Mouse (Mus musculus): ENCODE data around the gene Stra6. TPM values are rescaled to one million over a fixed set of nuclear protein-coding genes. Genes with fewer than 3 reads are reported as not detected.

Stra6 gene
- total RNA-seq, 2 experiments from 2014 or later, result 17.1 to 17.7 TPM

DNA sequence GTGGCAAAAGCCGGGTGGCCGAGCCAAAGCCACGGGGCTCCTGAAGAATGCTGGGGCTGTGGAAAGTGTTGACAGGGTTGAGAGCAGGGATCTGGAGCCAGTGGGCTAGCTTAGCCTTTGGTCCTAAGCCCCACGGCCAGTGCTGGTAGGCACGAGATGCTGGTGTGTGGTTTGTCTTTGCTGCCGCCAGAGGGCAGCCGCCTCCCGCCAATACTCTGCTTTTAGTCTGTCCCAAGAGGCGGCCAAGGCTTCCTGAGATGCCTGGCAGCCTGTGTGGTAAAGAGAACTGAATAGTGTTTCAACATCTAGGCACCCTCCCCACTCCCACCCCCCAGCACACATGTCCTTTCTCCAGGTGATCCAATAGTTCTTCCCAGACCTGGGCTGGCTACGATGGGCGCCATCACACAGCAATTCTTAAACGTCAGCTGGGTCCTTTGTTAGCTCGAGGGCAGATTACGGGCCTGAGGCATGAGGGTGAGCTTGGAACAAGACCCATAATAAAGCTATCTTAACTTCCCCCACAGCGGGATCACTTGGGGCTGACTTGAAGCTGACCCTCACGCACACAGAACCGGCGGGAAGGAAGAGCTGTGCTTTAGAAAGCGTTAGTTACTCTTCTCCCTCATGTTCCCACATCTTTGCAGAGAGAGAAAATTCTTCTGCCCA, 25.0 kb upstream of the Stra6 start:
- H3K27ac ChIP-seq, result no peak overlapping the region

GRCm38 (mm10) chr9:58040977-58041376, 22.6 kb upstream of the Stra6 start:
- no peak for TF ChIP-seq CTCF (conservative IDR thresholded peaks at IDR 0.05)
- H3K4me3 ChIP-seq, result no peak overlapping the region
- H3K27ac ChIP-seq, result peak overlapping the region; percentile 46; the same call in 1 of the 2 replicates
- no peak for DNase-seq (ENCODE audit: low spot score in 2 of 2)

More for the DNA sequence above, 25.0 kb upstream of the Stra6 start:
- no peak overlapping the region for H3K4me3 ChIP-seq
- DNase-seq (ENCODE audit: low spot score in 2 of 2), result peak; percentile 72 to 77
- peak; percentile 99 for TF ChIP-seq CTCF (conservative IDR thresholded peaks at IDR 0.05)

DNA sequence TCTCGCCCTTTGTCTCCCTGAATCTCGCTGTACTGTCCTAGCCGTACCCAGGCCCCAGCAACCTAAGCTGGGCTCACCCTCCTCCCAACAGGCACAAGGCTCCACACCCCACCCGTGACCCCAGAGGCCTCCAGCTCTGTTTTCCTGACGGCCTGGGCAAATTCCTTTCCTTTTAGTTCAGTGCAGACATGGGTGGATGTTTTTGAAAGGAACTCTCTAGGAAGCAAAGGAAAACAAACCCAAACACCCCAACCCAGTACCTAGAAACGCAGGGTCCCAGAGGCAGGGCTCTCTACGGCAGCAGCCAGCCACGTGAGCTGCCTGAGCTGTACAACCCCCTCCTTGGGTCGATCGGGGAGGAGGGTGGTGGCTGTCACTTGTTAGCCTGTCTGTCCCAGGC, 21.2 kb upstream of the Stra6 start:
- H3K4me3 ChIP-seq, result no peak overlapping the region
- H3K27ac ChIP-seq, result no peak overlapping the region
- no peak for DNase-seq (ENCODE audit: low spot score in 2 of 2)
- TF ChIP-seq CTCF (conservative IDR thresholded peaks at IDR 0.05), result no peak

DNA sequence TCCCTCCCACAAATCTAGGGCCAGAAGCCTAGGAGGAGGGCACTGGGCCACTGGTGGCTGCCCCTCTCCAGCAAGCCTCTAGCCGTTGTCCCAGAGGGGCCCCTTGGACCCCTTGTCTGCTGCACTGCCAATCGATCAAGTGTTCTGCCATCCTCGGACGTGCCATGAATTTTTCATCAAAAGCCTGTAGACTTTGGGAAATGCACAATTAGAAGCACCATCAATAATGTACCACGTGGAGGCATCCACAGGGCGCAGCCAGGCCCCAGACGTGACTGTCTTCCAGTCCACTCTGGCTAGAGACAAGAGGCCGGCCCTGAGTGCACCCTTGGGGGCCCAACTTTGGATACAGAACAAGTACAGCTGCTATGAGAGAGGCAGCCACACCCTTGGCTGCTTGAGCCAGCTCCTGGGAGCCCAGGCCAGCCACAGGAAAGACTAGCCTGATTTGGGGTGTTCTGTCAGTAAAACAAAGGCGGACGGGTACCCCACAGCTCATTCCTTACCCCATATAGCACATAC, 20.0 kb upstream of the Stra6 start:
- no peak for TF ChIP-seq CTCF (conservative IDR thresholded peaks at IDR 0.05)

GRCm38 (mm10) chr9:58044828-58045227, 18.8 kb upstream of the Stra6 start:
- no peak overlapping the region for H3K4me3 ChIP-seq
- DNase-seq (ENCODE audit: low spot score in 2 of 2), result peak in 1 of 2 experiments; percentile 46
- no peak for TF ChIP-seq CTCF (conservative IDR thresholded peaks at IDR 0.05)
- no peak overlapping the region for H3K27ac ChIP-seq

More for the DNA sequence above, 20.0 kb upstream of the Stra6 start:
- no peak overlapping the region for H3K4me3 ChIP-seq
- no peak overlapping the region for H3K27ac ChIP-seq
- DNase-seq (ENCODE audit: low spot score in 2 of 2), result no peak

DNA sequence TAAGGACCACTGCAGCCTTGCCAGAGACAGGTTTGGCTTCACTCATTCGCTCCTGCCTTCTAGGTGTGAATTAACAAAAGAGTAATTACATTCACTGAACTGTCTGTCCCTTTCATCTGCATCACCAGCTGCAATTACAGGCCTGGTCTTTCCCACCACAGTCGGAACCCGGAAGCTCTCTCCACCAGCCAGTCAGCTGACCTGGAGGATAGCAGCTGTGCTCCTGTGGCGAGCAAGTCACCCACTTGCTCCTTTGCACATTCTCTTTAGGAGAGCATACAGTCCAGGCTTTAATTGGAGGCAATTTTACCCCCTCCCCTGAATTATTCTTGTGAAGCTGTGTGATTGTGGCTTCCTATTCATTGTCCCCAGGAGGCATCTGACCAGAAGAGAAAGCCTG, 17.9 kb upstream of the Stra6 start:
- Histone ChIP-seq H3K4me3 (no peak overlapping the region), H3K27ac (no peak overlapping the region)
- no peak for DNase-seq (ENCODE audit: low spot score in 2 of 2)
- TF ChIP-seq CTCF (conservative IDR thresholded peaks at IDR 0.05), result no peak

GRCm38 (mm10) chr9:58047061-58047460, 16.5 kb upstream of the Stra6 start:
- Histone ChIP-seq H3K27ac (no peak overlapping the region), H3K4me3 (no peak overlapping the region)
- DNase-seq (ENCODE audit: low spot score in 2 of 2), result no peak
- no peak for TF ChIP-seq CTCF (conservative IDR thresholded peaks at IDR 0.05)

DNA sequence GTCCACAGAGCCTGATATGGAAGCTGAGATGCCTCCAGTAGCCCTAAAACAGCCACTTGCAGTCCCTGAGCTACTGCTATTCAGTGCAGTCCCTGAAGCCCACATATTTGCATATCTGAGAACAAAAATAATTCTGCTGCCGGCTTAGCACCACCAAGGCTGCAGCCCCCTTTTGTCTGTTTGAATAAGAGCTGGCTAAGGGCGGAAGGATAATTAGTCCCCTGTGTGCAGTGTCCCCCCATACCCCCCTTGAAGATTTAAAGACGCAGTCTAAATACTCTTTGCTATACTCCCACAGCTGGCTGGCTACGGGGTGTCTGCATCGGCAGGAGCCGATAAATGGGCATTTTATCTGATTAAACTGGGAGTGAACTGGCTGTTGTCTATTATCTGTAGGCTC, 15.0 kb upstream of the Stra6 start:
- no peak overlapping the region for H3K4me3 ChIP-seq
- DNase-seq (ENCODE audit: low spot score in 2 of 2), result no peak
- H3K27ac ChIP-seq, result peak overlapping the region; percentile 18; the same call in 1 of the 2 replicates
- no peak for TF ChIP-seq CTCF (conservative IDR thresholded peaks at IDR 0.05)

- Histone ChIP-seq H3K4me3 (no peak overlapping the region), H3K27ac (peak overlapping the region; percentile 14; the same call in 1 of the 2 replicates)
- no peak for DNase-seq (ENCODE audit: low spot score in 2 of 2)
- TF ChIP-seq CTCF (conservative IDR thresholded peaks at IDR 0.05), result peak; percentile 71
Observed at GRCm38 (mm10) chr9:58049186-58049585, 14.4 kb upstream of the Stra6 start.

GRCm38 (mm10) chr9:58049861-58050260, 13.7 kb upstream of the Stra6 start:
- Histone ChIP-seq H3K27ac (no peak overlapping the region), H3K4me3 (no peak overlapping the region)
- TF ChIP-seq CTCF (conservative IDR thresholded peaks at IDR 0.05), result no peak
- no peak for DNase-seq (ENCODE audit: low spot score in 2 of 2)

- Histone ChIP-seq H3K4me3 (peak overlapping the region; percentile 33), H3K27ac (peak overlapping the region; percentile 89)
- DNase-seq (ENCODE audit: low spot score in 2 of 2), result no peak
- peak; percentile 78 for TF ChIP-seq CTCF (conservative IDR thresholded peaks at IDR 0.05)
Observed at GRCm38 (mm10) chr9:58051937-58052336, 11.7 kb upstream of the Stra6 start.

- Histone ChIP-seq H3K4me3 (peak overlapping the region; percentile 33), H3K27ac (peak overlapping the region; percentile 89)
- TF ChIP-seq CTCF (conservative IDR thresholded peaks at IDR 0.05), result peak; percentile 96
- peak; percentile 64 to 76 for DNase-seq (ENCODE audit: low spot score in 2 of 2)
Observed at GRCm38 (mm10) chr9:58053102-58053501, 10.5 kb upstream of the Stra6 start.

GRCm38 (mm10) chr9:58053544-58053943, 10.0 kb upstream of the Stra6 start:
- TF ChIP-seq CTCF (conservative IDR thresholded peaks at IDR 0.05), result no peak
- Histone ChIP-seq H3K27ac (peak overlapping the region; percentile 89), H3K4me3 (peak overlapping the region; percentile 0; the same call in 1 of the 2 replicates)
- DNase-seq (ENCODE audit: low spot score in 2 of 2), result no peak

- Histone ChIP-seq H3K27ac (peak overlapping the region; percentile 89), H3K4me3 (no peak overlapping the region)
- TF ChIP-seq CTCF (conservative IDR thresholded peaks at IDR 0.05), result no peak
- no peak for DNase-seq (ENCODE audit: low spot score in 2 of 2)
Observed at GRCm38 (mm10) chr9:58054032-58054431, 9.6 kb upstream of the Stra6 start.

Measured in layer of hippocampus, adult 2 months (tissue).